Mouse (Mus musculus): ENCODE data around the gene Adcy6.

DNA sequence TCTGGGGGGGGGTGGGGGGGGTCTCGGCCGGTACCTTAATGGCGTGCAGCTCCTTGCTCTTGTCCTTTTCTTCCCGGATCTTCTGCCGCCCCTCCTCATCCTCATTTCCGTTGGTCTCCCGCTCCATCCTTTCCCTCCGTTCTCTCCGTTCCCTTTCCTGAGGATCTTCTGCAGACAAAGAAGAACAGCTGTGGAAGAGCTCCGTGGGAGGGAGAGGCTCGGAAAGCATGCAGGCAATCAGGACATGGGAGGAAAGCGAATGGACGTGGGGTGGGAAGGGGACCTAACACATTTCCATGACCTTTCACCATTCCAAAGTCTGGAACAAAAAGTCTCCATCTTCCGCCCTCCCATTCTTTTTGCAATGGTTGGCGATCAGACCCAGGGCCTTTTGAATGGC lies 41.6 kb upstream of the Adcy6 start:
- TF ChIP-seq CTCF (IDR thresholded peaks at IDR 0.05; ENCODE audit: low read depth) = no peak
- TF ChIP-seq EP300 (optimal IDR thresholded peaks at IDR 0.05) = no peak
